Mouse (Mus musculus) stomach, embryonic 16.5 days (tissue): ENCODE results near the gene Abca5. TPM values are rescaled to one million over a fixed set of nuclear protein-coding genes. Genes with fewer than 3 reads are reported as not detected.

Experiments
- ATAC-seq: fragments of 200-750 bp; cut with Nextera tagmentation; 2 replicates; pipeline ENCODE4 v1.8.0; 2017; ENCODE audit warnings: moderate number of reproducible peaks, moderate TSS enrichment; ENCODE audit not compliant: insufficient read depth, low FRiP score
- H3K27ac ChIP-seq: fragments of 300-500 bp; sonication (generic); 2 replicates; pipeline ENCODE4 v1.5.1; 2014; ENCODE audit warnings: low read length
- H3K27me3 ChIP-seq: fragments of 300-500 bp; sonication (generic); 2 replicates; pipeline ENCODE4 v1.6.1; 2014; ENCODE audit warnings: low read length, control low read depth, mixed read lengths; ENCODE audit not compliant: control insufficient read depth, insufficient read depth
- H3K36me3 ChIP-seq: fragments of 300-500 bp; sonication (generic); 2 replicates; pipeline ENCODE4 v1.6.1; 2014; ENCODE audit warnings: low read length; ENCODE audit not compliant: control insufficient read depth, insufficient read depth
- H3K4me1 ChIP-seq: fragments of 300-500 bp; sonication (generic); 2 replicates; pipeline ENCODE4 v1.6.1; 2014; ENCODE audit warnings: low read length, control low read depth, mixed read lengths; ENCODE audit not compliant: control insufficient read depth, insufficient read depth
- H3K4me2 ChIP-seq: fragments of 300-500 bp; sonication (generic); 2 replicates; pipeline ENCODE4 v1.6.1; 2014; ENCODE audit warnings: low read depth, low read length, mixed read lengths
- H3K4me3 ChIP-seq: fragments of 300-500 bp; sonication (generic); replicated peaks from 2 replicates; pipeline ENCODE4 v1.5.1; 2014; ENCODE audit warnings: mild to moderate bottlenecking, low read length
- H3K9ac ChIP-seq: fragments of 300-500 bp; sonication (generic); 2 replicates; pipeline ENCODE4 v1.6.1; 2014; ENCODE audit warnings: low read length
- H3K9me3 ChIP-seq: fragments of 300-500 bp; sonication (generic); replicated peaks from 2 replicates; pipeline ENCODE4 v1.6.1; 2016; ENCODE audit warnings: low read length, control low read depth; ENCODE audit not compliant: control insufficient read depth
- WGBS: fragments of 180-500 bp; shearing (Covaris S2); extraction: QIAGEN DNeasy Blood & Tissue Kit; methylation state at CpG from one replicate; pipeline ENCODE4 v1.1.7; 2014; 5-methylcytosine and 5-hydroxymethylcytosine counted together
- polyA plus RNA-seq: library from polyadenylated mRNA; unstranded; fragments of >200 nt; fragmentation: Nextera tagmentation; extraction: Ambion mirVana; gene quantifications from 2 replicates; pipeline ENCODE4 v1.2.1, GENCODE M21; 2015

Abca5 gene
- polyA plus RNA-seq, 1 experiment from 2014 or later: 3.8 TPM

- Histone ChIP-seq H3K4me2 (no peak overlapping the region), H3K36me3 (no peaks in the 10 kb centered on the region), H3K27me3 (no peaks in the 10 kb centered on the region), H3K27ac (no peak overlapping the region), H3K9ac (no peak overlapping the region), H3K9me3 (no peaks in the 10 kb centered on the region), H3K4me1 (peaks cover 2% of the 10 kb centered on the region; the same call in 1 of the 2 replicates), H3K4me3 (no peak overlapping the region)
- no peak for ATAC-seq
- 45% methylated on average over 6 of the region's 6 CpGs for WGBS
These were observed 7.4 kb downstream of the Abca5 start for GRCm38 (mm10) chr11:110330093-110330492.

DNA sequence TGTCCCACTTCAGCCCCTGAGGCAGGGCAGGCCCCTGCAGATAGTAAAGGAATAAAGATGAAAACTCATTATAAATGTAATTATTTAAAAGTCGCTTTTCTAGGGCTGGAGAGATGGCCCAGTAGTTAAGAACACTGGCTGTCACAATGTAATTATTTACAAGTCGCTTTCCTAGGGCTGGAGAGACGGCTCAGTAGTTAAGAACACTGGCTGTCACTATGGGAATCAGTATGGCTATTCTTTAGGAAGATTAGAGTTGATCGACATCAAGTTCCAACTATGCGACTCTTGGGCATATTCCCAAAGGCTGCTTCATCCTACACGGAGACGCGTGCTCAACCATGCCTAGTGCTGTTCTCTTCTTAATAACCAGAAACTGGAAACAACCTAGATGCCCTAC lies 15.2 kb downstream of the Abca5 start:
- Histone ChIP-seq H3K4me1 (no peaks in the 10 kb centered on the region), H3K27me3 (no peaks in the 10 kb centered on the region), H3K4me2 (no peak overlapping the region), H3K27ac (no peak overlapping the region), H3K9ac (no peak overlapping the region), H3K36me3 (no peaks in the 10 kb centered on the region), H3K4me3 (no peak overlapping the region), H3K9me3 (no peaks in the 10 kb centered on the region)
- WGBS: 82% methylated on average over 8 of the region's 8 CpGs
- ATAC-seq: no peak

GRCm38 (mm10) chr11:110306475-110307168 lies 30.9 kb downstream of the Abca5 start:
- Histone ChIP-seq H3K9me3 (no peaks in the 10 kb centered on the region), H3K27ac (no peak overlapping the region), H3K4me3 (no peak overlapping the region), H3K27me3 (no peaks in the 10 kb centered on the region), H3K9ac (no peak overlapping the region), H3K4me1 (no peaks in the 10 kb centered on the region), H3K36me3 (no peaks in the 10 kb centered on the region), H3K4me2 (no peak overlapping the region)
- 68% methylated on average over 12 of the region's 12 CpGs for WGBS
- ATAC-seq: no peak; the same call in 1 of the 2 replicates

- no peak overlapping the region for H3K27ac ChIP-seq
- H3K9ac ChIP-seq: no peak overlapping the region
- WGBS: 69% methylated on average over 3 of the region's 3 CpGs
- H3K27me3 ChIP-seq: no peaks in the 10 kb centered on the region
- no peak overlapping the region for H3K4me3 ChIP-seq
- no peak for ATAC-seq
- H3K4me2 ChIP-seq: no peak overlapping the region
- H3K9me3 ChIP-seq: no peaks in the 10 kb centered on the region
- H3K36me3 ChIP-seq: no peaks in the 10 kb centered on the region
- H3K4me1 ChIP-seq: no peaks in the 10 kb centered on the region
These were observed 34.1 kb downstream of the Abca5 start for GRCm38 (mm10) chr11:110303411-110303810.

DNA sequence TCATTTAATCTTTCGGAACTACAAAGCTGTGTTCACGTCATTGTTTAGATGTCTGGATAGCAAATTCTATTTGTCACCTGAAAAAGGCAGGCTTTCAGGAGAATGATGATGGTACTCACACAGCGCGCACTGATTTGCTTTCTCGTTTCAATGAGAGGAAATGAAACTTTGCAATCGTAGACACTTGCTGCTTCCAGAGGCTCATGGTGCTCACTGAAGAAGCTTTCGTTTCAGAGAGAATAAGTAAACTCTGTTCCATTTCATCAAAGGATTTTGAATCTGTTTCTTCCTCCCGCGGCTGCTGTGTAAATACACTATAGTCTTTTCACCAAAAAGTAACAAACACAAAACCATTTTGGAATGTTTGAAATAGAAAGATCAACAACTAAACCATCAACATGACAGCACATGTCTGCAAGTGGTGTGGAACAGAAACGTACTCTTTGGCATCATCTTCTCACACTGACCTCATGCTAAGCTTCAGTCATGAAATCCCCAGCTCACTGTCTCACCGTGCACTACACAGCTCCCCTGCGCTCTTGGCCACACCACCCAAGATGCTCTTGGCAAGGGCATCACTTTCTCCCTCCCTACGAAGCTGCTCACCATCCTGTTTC lies 39.5 kb downstream of the Abca5 start:
- H3K4me3 ChIP-seq: no peak overlapping the region
- no peaks in the 10 kb centered on the region for H3K36me3 ChIP-seq
- H3K27ac ChIP-seq: no peak overlapping the region
- ATAC-seq: no peak
- H3K4me1 ChIP-seq: no peaks in the 10 kb centered on the region
- no peak overlapping the region for H3K4me2 ChIP-seq
- H3K27me3 ChIP-seq: no peaks in the 10 kb centered on the region
- H3K9ac ChIP-seq: no peak overlapping the region
- WGBS: 70% methylated on average over 13 of the region's 13 CpGs
- no peaks in the 10 kb centered on the region for H3K9me3 ChIP-seq

GRCm38 (mm10) chr11:110290586-110290985 lies 46.9 kb downstream of the Abca5 start:
- Histone ChIP-seq H3K4me1 (no peaks in the 10 kb centered on the region), H3K9me3 (no peaks in the 10 kb centered on the region), H3K36me3 (no peaks in the 10 kb centered on the region), H3K27ac (no peak overlapping the region), H3K27me3 (no peaks in the 10 kb centered on the region), H3K4me3 (no peak overlapping the region), H3K9ac (no peak overlapping the region), H3K4me2 (no peak overlapping the region)
- WGBS: 75% methylated on average over 2 of the region's 2 CpGs
- ATAC-seq: no peak

GRCm38 (mm10) chr11:110288423-110288822 lies 49.1 kb downstream of the Abca5 start:
- no peak for ATAC-seq
- Histone ChIP-seq H3K27ac (no peak overlapping the region), H3K27me3 (no peaks in the 10 kb centered on the region), H3K36me3 (no peaks in the 10 kb centered on the region), H3K4me2 (no peak overlapping the region), H3K4me1 (no peaks in the 10 kb centered on the region), H3K4me3 (no peak overlapping the region), H3K9ac (no peak overlapping the region), H3K9me3 (no peaks in the 10 kb centered on the region)
- 80% methylated on average over 3 of the region's 3 CpGs for WGBS

- H3K4me3 ChIP-seq: no peak overlapping the region
- no peak for ATAC-seq
- no peak overlapping the region for H3K9ac ChIP-seq
- no peak overlapping the region for H3K4me2 ChIP-seq
- H3K27me3 ChIP-seq: no peaks in the 10 kb centered on the region
- H3K36me3 ChIP-seq: no peaks in the 10 kb centered on the region
- no peak overlapping the region for H3K27ac ChIP-seq
- H3K4me1 ChIP-seq: no peaks in the 10 kb centered on the region
- 54% methylated on average over 9 of the region's 9 CpGs for WGBS
- H3K9me3 ChIP-seq: no peaks in the 10 kb centered on the region
These were observed 49.8 kb downstream of the Abca5 start for GRCm38 (mm10) chr11:110287694-110288093.

- no peak for ATAC-seq
- WGBS: 82% methylated on average over 3 of the region's 3 CpGs
- no peaks in the 10 kb centered on the region for H3K9me3 ChIP-seq
These were observed 51.2 kb downstream of the Abca5 start for GRCm38 (mm10) chr11:110286331-110286730.

More at GRCm38 (mm10) chr11:110286331-110286730, 51.2 kb downstream of the Abca5 start:
- no peaks in the 10 kb centered on the region for H3K27me3 ChIP-seq
- H3K9ac ChIP-seq: no peak overlapping the region
- H3K4me2 ChIP-seq: no peak overlapping the region
- no peak overlapping the region for H3K4me3 ChIP-seq
- no peaks in the 10 kb centered on the region for H3K36me3 ChIP-seq
- H3K27ac ChIP-seq: no peak overlapping the region
- H3K4me1 ChIP-seq: no peaks in the 10 kb centered on the region
